Mouse (Mus musculus) T-helper 2 cell (primary cell): ENCODE results near the gene Cdh13.
"Not testable (repeated sequence)": the region's sequence is repeated elsewhere in the genome, so short reads cannot be mapped to it uniquely, and the experiment has no call there.

ENCODE experiments used
- in situ Hi-C: fragments of 300-600 bp; cut with MboI, MseI; formaldehyde crosslinking; loops from one replicate; pipeline ENCODE4 v1.15.1; 2025; ENCODE audit warnings: high pct_unique_total_duplicates

Gene Cdh13

GRCm38 (mm10) chr8:119345029-119345682 lies 1061.6 kb downstream of the Cdh13 start:
- in situ Hi-C loops: no loop called here

- in situ Hi-C loops: no loop called here
These were observed 1062.1 kb downstream of the Cdh13 start for GRCm38 (mm10) chr8:119345683-119346075.

GRCm38 (mm10) chr8:119351647-119352046 lies 1068.1 kb downstream of the Cdh13 start:
- in situ Hi-C loops: no loop called here

- in situ Hi-C loops: no loop called here
These were observed 1069.6 kb downstream of the Cdh13 start for GRCm38 (mm10) chr8:119352977-119353658.

GRCm38 (mm10) chr8:119353659-119354023 lies 1070.1 kb downstream of the Cdh13 start:
- in situ Hi-C loops: no loop called here

GRCm38 (mm10) chr8:119356631-119357030 lies 1073.1 kb downstream of the Cdh13 start:
- in situ Hi-C loops: not testable (repeated sequence)

- in situ Hi-C loops: no loop called here
These were observed 1074.6 kb downstream of the Cdh13 start for GRCm38 (mm10) chr8:119358175-119358574.

- in situ Hi-C loops: no loop called here
These were observed 1075.3 kb downstream of the Cdh13 start for GRCm38 (mm10) chr8:119358836-119359235.

- in situ Hi-C loops: no loop called here
These were observed 1077.3 kb downstream of the Cdh13 start for GRCm38 (mm10) chr8:119360686-119361295.
